Mouse (Mus musculus) C2C12 (cell line): ENCODE measurements around the gene Cpt1b. TPM values are rescaled to one million over a fixed set of nuclear protein-coding genes. Genes with fewer than 3 reads are reported as not detected.
A peak's percentile ranks its signal among the peaks of the same experiment; 100 is the strongest.
"Not testable (repeated sequence)": the region's sequence is repeated elsewhere in the genome, so short reads cannot be mapped to it uniquely, and the experiment has no call there.

Experiments used
- H3K27me3 ChIP-seq: one replicate; pipeline ENCODE4 v1.6.1; 2011; ENCODE audit not compliant: control insufficient read depth, insufficient read depth, insufficient read length
- H3K36me3 ChIP-seq: one replicate; pipeline ENCODE4 v1.6.1; 2011; ENCODE audit not compliant: control insufficient read depth, insufficient read depth
- H3K4me3 ChIP-seq: one replicate; pipeline ENCODE4 v1.5.1; 2011; ENCODE audit warnings: mild to moderate bottlenecking, control low read depth; ENCODE audit not compliant: poor library complexity, insufficient read depth, severe bottlenecking
- H3K79me2 ChIP-seq: one replicate; pipeline ENCODE4 v1.6.1; 2011; ENCODE audit not compliant: control insufficient read depth, insufficient read depth
- H3K79me3 ChIP-seq: one replicate; pipeline ENCODE4 v1.6.1; 2011; ENCODE audit warnings: low read depth, control low read depth
- H3ac ChIP-seq: one replicate; pipeline ENCODE3; 2011; ENCODE audit warnings: low read depth; ENCODE audit not compliant: control insufficient read depth, insufficient read length
- CEBPB ChIP-seq: IDR thresholded peaks from one replicate; pipeline ENCODE4 v1.6.1; 2011; ENCODE audit warnings: low read depth, mild to moderate bottlenecking, control low read depth, moderate library complexity
- CTCF ChIP-seq: IDR thresholded peaks from one replicate; pipeline ENCODE4 v1.5.1; 2011; ENCODE audit not compliant: control insufficient read depth, insufficient read depth, insufficient read length
- FOSL1 ChIP-seq: IDR thresholded peaks from one replicate; pipeline ENCODE4 v1.8.0; 2011; ENCODE audit warnings: mild to moderate bottlenecking, low read length; ENCODE audit not compliant: poor library complexity, insufficient read depth, severe bottlenecking
- MAX ChIP-seq: IDR thresholded peaks from one replicate; pipeline ENCODE4 v1.6.1; 2011; ENCODE audit warnings: mild to moderate bottlenecking, control low read depth
- MYOD1 ChIP-seq: IDR thresholded peaks from one replicate; pipeline ENCODE4 v1.6.1; 2011; ENCODE audit warnings: low read depth; ENCODE audit not compliant: control insufficient read depth, insufficient read length
- MYOG ChIP-seq: IDR thresholded peaks from one replicate; pipeline ENCODE4 v1.6.1; 2011; ENCODE audit not compliant: control insufficient read depth, insufficient read length; ENCODE audit errors: extremely low read depth
- USF1 ChIP-seq: IDR thresholded peaks from one replicate; pipeline ENCODE4 v1.6.1; 2011; ENCODE audit warnings: low read depth, mild to moderate bottlenecking, control low read depth, moderate library complexity
- polyA plus RNA-seq: library from polyadenylated mRNA; unstranded; fragments of >200 nt; fragmentation: generic; extraction: Trizol; gene quantifications from one replicate; pipeline ENCODE4 v1.2.1, GENCODE M21; 2012; ENCODE audit warnings: missing spikeins

Gene Cpt1b
- polyA plus RNA-seq, 1 experiment = 2.5 TPM

DNA sequence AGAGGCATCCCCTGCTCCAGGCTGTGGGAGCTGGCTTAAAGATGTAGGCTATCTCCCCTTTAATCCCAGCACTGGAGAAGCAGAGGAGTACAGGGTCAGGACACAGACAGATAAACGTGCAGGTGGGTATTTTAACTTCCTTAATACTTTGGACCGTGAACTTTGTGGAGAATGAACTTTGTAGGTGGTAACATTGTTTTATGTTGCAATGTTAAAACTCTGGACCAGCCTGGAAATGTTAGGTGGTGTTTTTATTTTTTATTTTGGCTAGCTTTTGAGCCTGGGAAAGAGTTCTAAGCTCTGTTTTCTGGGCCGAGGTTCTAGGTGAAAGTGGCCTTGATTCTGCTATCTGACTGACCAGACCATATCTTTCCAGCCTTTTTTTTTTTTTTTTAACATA, 5.6 kb upstream of the Cpt1b start:
- H3ac ChIP-seq = no peak overlapping the region
- peaks cover 9% of the 10 kb centered on the region for H3K79me3 ChIP-seq
- no peaks in the 10 kb centered on the region for H3K27me3 ChIP-seq
- H3K4me3 ChIP-seq = no peak overlapping the region
- TF ChIP-seq MAX = no peak
- no peak for TF ChIP-seq CTCF
- TF ChIP-seq MYOG = no peak
- no peak for TF ChIP-seq USF1
- H3K79me2 ChIP-seq = peaks cover 17% of the 10 kb centered on the region
- H3K36me3 ChIP-seq = peaks cover 7% of the 10 kb centered on the region

- Histone ChIP-seq H3K4me3 (peak overlapping the region; percentile 98), H3K79me2 (peaks cover 17% of the 10 kb centered on the region), H3K36me3 (peaks cover 12% of the 10 kb centered on the region)
- H3K27me3 ChIP-seq, H3ac ChIP-seq, H3K79me3 ChIP-seq: not testable (repeated sequence)
These were observed 5.1 kb upstream of the Cpt1b start for GRCm38 (mm10) chr15:89430771-89431170.

- H3K79me2 ChIP-seq = peaks cover 17% of the 10 kb centered on the region
- H3K79me3 ChIP-seq = peaks cover 9% of the 10 kb centered on the region
- peak overlapping the region; percentile 98 for H3K4me3 ChIP-seq
- H3K27me3 ChIP-seq = no peaks in the 10 kb centered on the region
- no peak for TF ChIP-seq USF1
- no peak for TF ChIP-seq CEBPB
- peaks cover 15% of the 10 kb centered on the region for H3K36me3 ChIP-seq
- peak overlapping the region; percentile 63 for H3ac ChIP-seq
These were observed 4.7 kb upstream of the Cpt1b start for GRCm38 (mm10) chr15:89430341-89430740.

- Histone ChIP-seq H3K4me3 (peak within 1 kb of the TSS; percentile 98), H3K79me3 (peaks cover 9% of the 10 kb centered on the region), H3K27me3 (no peaks in the 10 kb centered on the region), H3ac (peak within 1 kb of the TSS; percentile 90), H3K36me3 (peaks cover 15% of the 10 kb centered on the region), H3K79me2 (peaks cover 17% of the 10 kb centered on the region)
- TF ChIP-seq MYOD1 = peak; percentile 46
- no peak for TF ChIP-seq CTCF
- TF ChIP-seq MAX = peak; percentile 72
- TF ChIP-seq FOSL1 = no peak
- TF ChIP-seq CEBPB = no peak
- TF ChIP-seq USF1 = peak; percentile 40
- TF ChIP-seq MYOG = no peak
These were observed 3.9 kb upstream of the Cpt1b start, which contains the start of the genes C730034F03Rik, Gm44502 and Chkb for GRCm38 (mm10) chr15:89429352-89430221. Gene C730034F03Rik (plus strand): TSS chr15:89429589. Gene Gm44502 (minus strand): TSS chr15:89429696. Gene Chkb (minus strand): TSS chr15:89429908.

GRCm38 (mm10) chr15:89428821-89429351, 3.2 kb upstream of the Cpt1b start:
- Histone ChIP-seq H3K79me2 (peaks cover 17% of the 10 kb centered on the region), H3K36me3 (peaks cover 19% of the 10 kb centered on the region), H3ac (peak overlapping the region; percentile 90), H3K79me3 (peaks cover 9% of the 10 kb centered on the region), H3K4me3 (peak overlapping the region; percentile 98), H3K27me3 (no peaks in the 10 kb centered on the region)
- TF ChIP-seq MYOD1 = no peak

GRCm38 (mm10) chr15:89428136-89428790, 2.6 kb upstream of the Cpt1b start:
- Histone ChIP-seq H3K79me2 (peaks cover 17% of the 10 kb centered on the region), H3K4me3 (peak overlapping the region; percentile 98)
- TF ChIP-seq USF1 = no peak
- no peak for TF ChIP-seq MAX

More at GRCm38 (mm10) chr15:89428136-89428790, 2.6 kb upstream of the Cpt1b start:
- Histone ChIP-seq H3K27me3 (no peaks in the 10 kb centered on the region), H3K36me3 (peaks cover 19% of the 10 kb centered on the region), H3K79me3 (peaks cover 9% of the 10 kb centered on the region), H3ac (no peak overlapping the region)
